In genomic region chr8:124231485-124232279, GRCm38 (mm10) we compare ENCODE assay signal across 8 mouse cellular contexts. TPM values are rescaled to one million over a fixed set of nuclear protein-coding genes. Genes with fewer than 3 reads are reported as not detected.
DNase-seq lines count a peak whose midpoint lies in the region; ATAC-seq and TF ChIP-seq lines count a peak whose summit lies in the region.

No protein-coding gene starts in this region.

- peak; percentile 87 for ATAC-seq in intestine, embryonic 14.5 days (replicated peaks; ENCODE audit: low FRiP score, low TSS enrichment, low read depth)
- peak; percentile 82 for ATAC-seq in lung, embryonic 14.5 days (ENCODE audit: insufficient read depth)
- ATAC-seq in neutrophil, adult 5-6 weeks (ENCODE audit: extremely low read depth, insufficient number of reproducible peaks, low FRiP score, poor library complexity, severe bottlenecking): peak; percentile 41; the same call in 1 of the 2 replicates

- no peaks in the 10 kb centered on the region for H3K9me3 ChIP-seq in ES-Bruce4 (replicated peaks; ENCODE audit: control insufficient read depth, insufficient read depth, low read length, poor library complexity, severe bottlenecking)
- H3K9me3 ChIP-seq in intestine, embryonic 14.5 days (ENCODE audit: control insufficient read depth, low read length): no peaks in the 10 kb centered on the region
- no peaks in the 10 kb centered on the region for H3K9me3 ChIP-seq in lung, embryonic 14.5 days (ENCODE audit: low read depth, low read length)

- H3K4me2 ChIP-seq in intestine, embryonic 14.5 days (ENCODE audit: low read length): peak overlapping the region; percentile 93
- peak overlapping the region; percentile 96 for H3K4me2 ChIP-seq in lung, embryonic 14.5 days

- H3K4me1 ChIP-seq in ES-Bruce4 (ENCODE audit: control insufficient read depth, insufficient read depth, low read length): peaks cover 11% of the 10 kb centered on the region
- peaks cover 16% of the 10 kb centered on the region for H3K4me1 ChIP-seq in intestine, embryonic 14.5 days (replicated peaks; ENCODE audit: control insufficient read depth, insufficient read depth, low read length)
- peaks cover 7% of the 10 kb centered on the region; the same call in 1 of the 2 replicates for H3K4me1 ChIP-seq in lung, embryonic 14.5 days (ENCODE audit: insufficient read depth)

- no peak for TF ChIP-seq CTCF in ES-Bruce4 (IDR thresholded peaks at IDR 0.05; ENCODE audit: low read depth, low read length)
- TF ChIP-seq CTCF in lung, embryonic 14.5 days (IDR thresholded peaks at IDR 0.05; ENCODE audit: low read depth): no peak

- H3K27me3 ChIP-seq in ES-Bruce4 (ENCODE audit: control insufficient read depth, insufficient read depth, low read length, poor library complexity, severe bottlenecking): no peaks in the 10 kb centered on the region
- H3K27me3 ChIP-seq in intestine, embryonic 14.5 days (replicated peaks; ENCODE audit: control insufficient read depth, insufficient read depth, low read length): no peaks in the 10 kb centered on the region
- no peaks in the 10 kb centered on the region for H3K27me3 ChIP-seq in lung, embryonic 14.5 days (ENCODE audit: insufficient read depth, low read length)

- no peak for TF ChIP-seq POLR2A in ES-Bruce4 (IDR thresholded peaks at IDR 0.05; ENCODE audit: insufficient read depth, low read length)

- no peak overlapping the region for H3K27ac ChIP-seq in ES-Bruce4 (ENCODE audit: insufficient read depth, low read length)
- H3K27ac ChIP-seq in intestine, embryonic 14.5 days (ENCODE audit: low read depth): peak overlapping the region; percentile 69
- H3K27ac ChIP-seq in lung, embryonic 14.5 days (ENCODE audit: low read depth): peak overlapping the region; percentile 65

- no peaks in the 10 kb centered on the region for H3K36me3 ChIP-seq in ES-Bruce4 (ENCODE audit: control insufficient read depth, insufficient read depth, low read length, poor library complexity, severe bottlenecking)
- no peaks in the 10 kb centered on the region for H3K36me3 ChIP-seq in intestine, embryonic 14.5 days (ENCODE audit: control insufficient read depth, insufficient read depth, low read length)
- no peaks in the 10 kb centered on the region for H3K36me3 ChIP-seq in lung, embryonic 14.5 days (ENCODE audit: insufficient read depth)

- TF ChIP-seq EP300 in ES-Bruce4 (IDR thresholded peaks at IDR 0.05; ENCODE audit: insufficient read depth, low read depth, low read length): no peak

- DNase-seq in adrenal gland, adult (ENCODE audit: inconsistent age in 2 of 2, low spot score in 1 of 2): peak; percentile 72 to 87
- no peak for DNase-seq in adrenal gland, postnatal 25 days
- peak; percentile 68 for DNase-seq in cerebellum, adult 9-11 months
- DNase-seq in gastrocnemius, adult 18-20 months (ENCODE audit: low spot score): peak; percentile 18
- peak; percentile 78 for DNase-seq in intestine, embryonic 14.5 days (ENCODE audit: low spot score)
- no peak for DNase-seq in lung, embryonic 14.5 days

- under 1% methylated on average over 80 of the region's 83 CpGs for WGBS in intestine, embryonic 14.5 days
- under 1% methylated on average over 81 of the region's 83 CpGs for WGBS in lung, embryonic 14.5 days

- H3K9ac ChIP-seq in ES-Bruce4 (ENCODE audit: low read depth, poor library complexity, severe bottlenecking): peak overlapping the region; percentile 92
- peak overlapping the region; percentile 88 for H3K9ac ChIP-seq in intestine, embryonic 14.5 days (ENCODE audit: low read length)
- peak overlapping the region; percentile 79 for H3K9ac ChIP-seq in lung, embryonic 14.5 days

- H3K4me3 ChIP-seq in ES-Bruce4 (ENCODE audit: low read depth, low read length): peak overlapping the region; percentile 76
- peak overlapping the region; percentile 85 for H3K4me3 ChIP-seq in intestine, embryonic 14.5 days (ENCODE audit: low read depth, low read length)
- peak overlapping the region; percentile 88 for H3K4me3 ChIP-seq in lung, embryonic 14.5 days (ENCODE audit: low read depth, low read length)

RNA-seq across cellular contexts. Expression of gene Galnt2, which starts 0.5 kb away (rescaled TPM):
- total RNA-seq in adrenal gland, postnatal 25 days (2021): 33.5 and 60.5 TPM in 2 replicates
- polyA plus RNA-seq in ES-Bruce4 (2011; ENCODE audit: insufficient read depth, insufficient read length, low read depth, missing spikeins): 5.6 and 11.5 TPM in 2 replicates
- 10 to 100 TPM; 40.3 to 42.5 TPM for total RNA-seq in gastrocnemius, adult 18-20 months (2021)
- polyA plus RNA-seq in intestine, embryonic 14.5 days (2014; fragmentation: Nextera tagmentation; extraction: Ambion mirVana): 60.5 and 63.9 TPM in 2 replicates
- 66.8 and 67.2 TPM in 2 replicates for polyA plus RNA-seq in lung, embryonic 14.5 days (2014; fragmentation: Nextera tagmentation; extraction: Ambion mirVana)
- 12.3 and 27.9 TPM in 2 replicates for total RNA-seq in neutrophil, adult 5-6 weeks (2017)

Comparison
In these comparisons a context has a peak if more than half of its experiments do, and no peak if none do; other contexts are left out.
1. DNase-seq: peak in adrenal gland, adult (2 of 2), cerebellum, adult 9-11 months (single experiment), gastrocnemius, adult 18-20 months (single experiment) and intestine, embryonic 14.5 days (single experiment); none in adrenal gland, postnatal 25 days (single experiment) and lung, embryonic 14.5 days (single experiment).
2. Peak in every context shown above with its lines, with median percentiles within 50 percentile points of each other: H3K4me3 ChIP-seq, H3K9ac ChIP-seq and ATAC-seq.